Mouse (Mus musculus) gastrocnemius, adult 2 months (tissue): ENCODE measurements around the gene Smc4. TPM values are rescaled to one million over a fixed set of nuclear protein-coding genes. Genes with fewer than 3 reads are reported as not detected.

Experiments
- DNase-seq: peaks from one replicate; pipeline ENCODE4 v3.0.0; 2022
- H3K27ac ChIP-seq: fragments of 200-600 bp; 2 replicates; pipeline ENCODE4 v1.8.1; 2022; ENCODE audit warnings: mild to moderate bottlenecking
- H3K4me3 ChIP-seq: fragments of 200-600 bp; 2 replicates; pipeline ENCODE4 v1.8.1; 2022; ENCODE audit warnings: mild to moderate bottlenecking, moderate library complexity
- CTCF ChIP-seq: fragments of 200-600 bp; IDR thresholded peaks from 2 replicates; pipeline ENCODE4 v1.8.1; 2022; ENCODE audit warnings: antibody characterized with exemption, mild to moderate bottlenecking, moderate library complexity
- intact Hi-C: fragments of 180-260 bp; cut with DNase I; formaldehyde crosslinking; loops from one replicate; pipeline ENCODE4 v1.15.1; 2025
- total RNA-seq, 2 experiments: library from RNA; stranded (reverse); gene quantifications; 2 replicates each; pipeline ENCODE4 v1.2.3; 2021

Gene Smc4
- total RNA-seq, 2 experiments from 2014 or later = 4.8 to 6.7 TPM

DNA sequence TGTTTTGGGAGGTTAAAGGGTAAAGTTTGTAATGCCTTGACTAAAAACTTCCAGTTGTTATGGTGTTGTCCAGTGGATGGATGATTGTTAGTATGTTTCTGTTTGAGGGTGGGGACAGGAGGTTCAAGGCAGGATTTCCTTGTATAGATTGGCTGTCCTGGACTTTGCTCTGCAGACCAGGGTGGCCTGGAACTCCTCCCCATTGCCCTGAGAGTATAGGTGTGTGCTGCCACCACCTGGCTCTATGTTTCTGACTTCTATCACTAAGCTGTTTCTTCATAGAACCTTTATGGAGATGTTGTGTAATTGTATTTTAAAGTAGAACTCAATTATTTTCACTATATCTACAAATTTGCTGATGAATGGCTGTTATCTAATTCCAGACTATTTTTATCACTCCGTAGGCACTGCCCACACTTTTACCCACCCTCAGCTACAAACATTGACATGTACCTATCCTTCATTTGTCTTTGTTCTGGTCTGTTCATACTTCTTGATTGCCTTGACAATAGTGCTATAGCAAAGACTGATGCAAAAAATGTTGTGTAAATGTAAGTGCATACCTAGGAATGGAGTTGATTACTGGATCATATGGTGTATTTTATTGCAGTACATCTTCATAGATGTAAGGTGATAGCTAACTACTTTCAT, 21.7 kb downstream of the Smc4 start:
- TF ChIP-seq CTCF = no peak
- intact Hi-C loops = no loop called here
- no peak overlapping the region for H3K4me3 ChIP-seq

DNA sequence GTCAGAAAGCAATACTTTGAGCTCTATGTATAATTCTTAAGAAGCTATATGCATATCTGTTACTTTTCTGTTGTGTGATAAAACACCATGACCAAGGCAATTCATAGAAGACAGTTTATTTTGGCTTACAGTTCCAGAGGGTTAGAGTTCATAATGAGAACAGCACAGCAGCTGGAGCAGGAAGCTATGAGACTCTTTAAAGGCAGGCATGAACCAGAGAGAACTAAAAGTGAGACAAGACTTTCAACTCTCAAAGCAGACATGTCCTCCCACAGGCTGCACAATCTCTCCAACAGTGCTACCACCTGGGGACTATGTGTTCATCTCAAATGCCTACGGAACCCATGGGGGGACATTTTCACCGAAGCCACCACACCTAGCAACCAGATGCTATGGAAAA, 35.6 kb downstream of the Smc4 start:
- intact Hi-C loops = no loop called here
- Histone ChIP-seq H3K4me3 (no peak overlapping the region), H3K27ac (no peak overlapping the region)
- no peak for TF ChIP-seq CTCF
- no peak for DNase-seq

More for the DNA sequence above, 21.7 kb downstream of the Smc4 start:
- no peak overlapping the region for H3K27ac ChIP-seq
- no peak for DNase-seq

DNA sequence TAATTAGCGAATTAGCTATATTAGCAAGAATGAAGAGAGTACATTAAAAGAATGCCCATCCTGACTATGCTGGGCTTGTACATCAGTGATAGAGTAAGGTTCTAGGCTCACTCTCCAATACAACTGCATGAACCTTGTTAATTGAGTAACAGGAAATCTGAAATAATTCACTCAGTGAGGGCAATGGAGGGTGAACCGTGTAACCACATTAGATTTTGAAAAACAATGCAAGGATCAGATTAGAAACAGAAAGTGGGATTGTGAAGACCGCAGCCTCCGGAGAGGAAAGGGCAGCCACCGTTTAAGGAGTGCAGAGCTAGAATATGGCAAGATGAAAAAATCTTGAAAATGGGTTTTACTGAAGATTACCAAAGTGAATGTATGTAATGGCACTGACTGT, 36.8 kb downstream of the Smc4 start:
- no peak for DNase-seq
- no peak overlapping the region for H3K27ac ChIP-seq
- no peak overlapping the region for H3K4me3 ChIP-seq
- intact Hi-C loops = no loop called here
- no peak for TF ChIP-seq CTCF

DNA sequence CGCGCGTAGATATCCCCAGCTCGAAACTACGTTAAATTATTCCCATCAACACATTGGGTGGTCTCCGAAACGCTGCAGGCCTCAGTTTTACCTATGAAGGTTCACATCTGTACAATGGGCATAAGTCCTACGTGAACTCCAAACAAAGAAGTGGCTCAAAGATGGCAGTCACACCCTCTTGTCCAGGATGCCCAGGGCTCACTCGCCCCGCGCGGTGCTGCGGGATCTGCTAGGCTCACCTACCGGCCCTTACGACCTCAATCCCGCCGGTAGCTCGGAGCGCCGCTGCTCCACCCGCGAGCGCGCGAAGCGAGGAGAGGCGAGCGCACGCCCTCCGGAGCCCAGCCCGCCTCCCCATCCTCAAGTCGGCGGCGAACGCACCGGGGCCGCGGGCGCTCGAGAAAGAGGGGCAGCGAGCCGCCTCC, 39.6 kb downstream of the Smc4 start:
- TF ChIP-seq CTCF = no peak
- H3K4me3 ChIP-seq = peak overlapping the region; percentile 90
- peak overlapping the region; percentile 75 for H3K27ac ChIP-seq
- DNase-seq = no peak
- intact Hi-C loops = no loop called here

DNA sequence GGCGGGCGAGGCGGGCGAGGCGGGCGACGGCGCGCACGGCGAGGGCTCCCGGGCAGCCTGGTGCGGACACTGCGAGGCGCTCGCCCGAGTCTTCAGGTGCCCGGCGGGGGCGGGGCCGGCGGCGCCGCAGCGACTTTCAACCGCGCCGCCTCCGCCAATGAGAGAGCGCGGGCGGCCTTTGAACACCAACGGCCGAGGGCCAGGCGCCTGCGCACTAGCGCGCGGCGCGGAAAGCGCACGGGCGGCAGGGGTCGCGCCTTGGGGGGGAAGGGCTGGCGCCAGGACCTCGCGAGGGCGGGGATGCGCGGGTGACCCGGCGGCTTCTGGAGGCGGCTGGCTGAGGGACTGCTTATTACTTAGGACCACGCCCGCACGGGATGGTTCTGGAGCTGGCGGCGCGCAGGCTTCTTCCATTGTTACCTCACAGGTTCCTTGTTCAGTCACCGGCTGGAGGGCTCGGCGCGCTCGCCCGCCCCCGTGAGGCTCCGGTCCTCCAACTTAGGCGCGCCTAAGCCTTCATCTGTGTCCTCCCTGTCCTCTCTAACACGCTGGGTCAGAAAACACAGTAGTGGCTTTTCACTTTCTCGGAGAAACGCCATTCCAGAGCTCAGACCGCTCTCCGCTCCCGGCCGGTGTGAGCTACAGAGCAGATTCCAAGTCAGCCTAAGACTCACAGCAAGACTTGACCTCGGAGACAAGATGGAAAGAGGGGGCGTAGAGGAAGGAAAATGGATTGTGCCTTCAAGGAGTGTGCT, 40.3 kb downstream of the Smc4 start, which contains the start of gene Trim59:
Trim59 (minus strand) TSS at position 111 of the 755 bp plus-strand sequence.
- intact Hi-C loops = no loop called here
- DNase-seq = peak; percentile 93
- TF ChIP-seq CTCF = peak; percentile 33; the same call in 1 of the 2 replicates
- Histone ChIP-seq H3K4me3 (peak within 1 kb of the TSS; percentile 90), H3K27ac (peak within 1 kb of the TSS; percentile 75)

DNA sequence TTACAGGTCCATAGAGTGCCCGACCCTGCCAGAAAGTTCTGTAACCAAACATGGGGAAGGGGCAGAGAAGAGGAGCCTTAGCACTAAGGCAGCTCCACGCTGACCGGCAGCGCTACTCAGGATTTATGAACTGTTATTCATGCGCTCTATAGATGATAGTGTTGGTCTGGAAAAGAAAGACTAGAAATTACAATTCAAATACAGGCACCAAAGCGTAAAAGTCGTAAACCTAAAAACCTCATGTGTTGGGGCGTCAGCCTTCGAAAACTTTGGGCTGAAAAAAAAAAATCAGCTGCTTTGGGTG, 40.8 kb downstream of the Smc4 start:
- Histone ChIP-seq H3K4me3 (peak overlapping the region; percentile 90), H3K27ac (peak overlapping the region; percentile 75)
- intact Hi-C loops = no loop called here
- TF ChIP-seq CTCF = no peak
- DNase-seq = no peak

DNA sequence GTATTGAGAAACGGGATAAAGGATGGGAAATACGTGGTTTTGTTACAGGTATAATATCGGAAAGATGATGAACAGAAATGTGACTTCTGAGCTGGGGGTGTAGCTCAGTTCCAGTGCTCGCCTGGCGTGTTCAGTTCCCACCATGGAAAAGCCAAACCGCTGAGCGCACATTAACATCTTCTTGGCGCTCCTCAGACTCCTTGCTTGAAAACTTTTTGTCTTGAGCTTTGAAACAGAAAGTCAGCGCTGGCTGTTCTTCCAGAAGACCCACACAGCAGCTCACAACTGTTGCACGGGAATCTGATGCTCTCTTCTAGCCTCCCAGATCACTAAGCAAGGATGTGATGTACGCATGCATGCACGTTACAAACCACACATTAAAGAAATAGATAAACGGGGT, 41.2 kb downstream of the Smc4 start:
- intact Hi-C loops = no loop called here
- Histone ChIP-seq H3K4me3 (peak overlapping the region; percentile 90), H3K27ac (no peak overlapping the region)
- no peak for TF ChIP-seq CTCF
- no peak for DNase-seq

DNA sequence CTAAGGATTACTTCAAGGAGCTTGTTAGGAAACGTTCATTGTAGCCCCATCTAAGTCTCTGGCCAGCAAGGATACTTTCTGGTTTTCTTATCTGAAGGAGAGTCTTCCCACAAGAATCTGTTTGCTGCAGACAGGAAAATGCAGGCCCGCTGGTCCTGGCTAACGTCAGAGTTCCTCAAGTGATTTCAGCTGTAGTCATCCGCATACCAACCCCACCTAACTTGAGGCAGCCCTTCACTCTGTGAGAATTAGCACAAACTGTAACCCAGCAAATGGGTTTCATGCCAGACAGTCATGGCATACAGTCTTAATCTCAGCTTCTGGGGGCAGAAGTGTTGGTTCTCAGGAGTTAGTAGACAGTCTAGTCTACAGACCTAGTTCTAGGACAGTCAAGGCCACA, 42.0 kb downstream of the Smc4 start:
- no peak for DNase-seq
- H3K27ac ChIP-seq = no peak overlapping the region
- intact Hi-C loops = no loop called here

DNA sequence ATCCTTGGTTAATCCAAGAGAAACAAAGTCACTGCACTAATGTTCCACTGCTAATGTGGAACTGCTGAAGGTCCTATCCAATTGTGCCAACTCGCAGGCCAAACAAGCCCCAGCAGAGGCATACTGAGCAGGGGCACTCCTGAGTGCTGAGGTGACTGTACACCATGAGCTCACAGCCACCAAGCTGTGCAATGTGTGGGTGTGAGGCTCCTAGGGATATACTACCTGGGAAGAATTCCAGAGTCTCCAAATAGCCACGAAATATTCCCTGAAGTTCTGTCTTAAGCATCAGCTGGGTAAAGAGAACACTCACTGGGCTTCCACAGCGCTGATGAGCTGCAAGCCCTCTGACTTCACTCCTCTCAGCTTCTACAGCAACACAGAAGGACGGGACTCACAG, 43.1 kb downstream of the Smc4 start:
- no peak for TF ChIP-seq CTCF
- DNase-seq = no peak
- Histone ChIP-seq H3K4me3 (no peak overlapping the region), H3K27ac (no peak overlapping the region)
- intact Hi-C loops = no loop called here

More for the DNA sequence above, 42.0 kb downstream of the Smc4 start:
- no peak for TF ChIP-seq CTCF
- H3K4me3 ChIP-seq = no peak overlapping the region

DNA sequence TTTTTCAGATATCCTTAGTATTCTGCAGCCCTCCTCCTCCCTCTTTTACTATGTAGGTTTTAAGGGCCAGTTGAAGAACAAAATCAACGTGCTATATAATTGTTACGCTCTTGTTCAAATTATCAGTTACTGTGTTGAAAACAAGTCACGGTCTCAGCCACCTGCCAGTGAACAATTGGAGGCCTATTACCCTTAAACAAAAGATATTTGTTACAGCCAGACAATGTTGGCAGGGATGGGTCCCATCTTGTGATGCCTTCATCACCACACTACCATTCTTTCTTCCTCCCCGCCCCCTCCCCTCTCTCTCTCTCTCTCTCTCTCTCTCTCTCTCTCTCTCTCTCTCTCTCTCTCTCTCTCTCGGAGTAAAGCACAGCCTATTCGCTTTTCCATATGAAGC, 44.5 kb downstream of the Smc4 start:
- H3K4me3 ChIP-seq = no peak overlapping the region
- H3K27ac ChIP-seq = no peak overlapping the region
- intact Hi-C loops = no loop called here
- no peak for DNase-seq
- TF ChIP-seq CTCF = no peak

DNA sequence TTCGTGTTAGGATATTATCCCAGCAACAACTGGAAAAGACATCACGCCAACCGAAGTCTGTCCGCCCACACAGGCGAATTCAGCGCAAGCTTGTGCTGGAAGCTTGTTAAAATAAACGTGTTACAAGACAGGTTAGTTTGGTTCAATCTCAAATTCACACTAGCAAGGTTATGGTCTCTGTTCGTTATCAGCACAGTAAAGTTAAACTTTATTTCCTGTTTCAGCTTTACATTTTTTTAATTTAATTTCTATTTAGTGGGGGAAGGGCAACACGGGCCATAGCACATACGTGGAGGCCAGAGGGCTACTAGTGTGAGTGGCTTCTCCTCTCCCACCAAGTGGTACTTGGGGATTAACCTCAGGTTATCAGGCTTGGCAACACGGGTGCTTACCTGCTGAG, 47.4 kb downstream of the Smc4 start:
- TF ChIP-seq CTCF = no peak
- Histone ChIP-seq H3K27ac (no peak overlapping the region), H3K4me3 (no peak overlapping the region)
- DNase-seq = no peak
- intact Hi-C loops = no loop called here

DNA sequence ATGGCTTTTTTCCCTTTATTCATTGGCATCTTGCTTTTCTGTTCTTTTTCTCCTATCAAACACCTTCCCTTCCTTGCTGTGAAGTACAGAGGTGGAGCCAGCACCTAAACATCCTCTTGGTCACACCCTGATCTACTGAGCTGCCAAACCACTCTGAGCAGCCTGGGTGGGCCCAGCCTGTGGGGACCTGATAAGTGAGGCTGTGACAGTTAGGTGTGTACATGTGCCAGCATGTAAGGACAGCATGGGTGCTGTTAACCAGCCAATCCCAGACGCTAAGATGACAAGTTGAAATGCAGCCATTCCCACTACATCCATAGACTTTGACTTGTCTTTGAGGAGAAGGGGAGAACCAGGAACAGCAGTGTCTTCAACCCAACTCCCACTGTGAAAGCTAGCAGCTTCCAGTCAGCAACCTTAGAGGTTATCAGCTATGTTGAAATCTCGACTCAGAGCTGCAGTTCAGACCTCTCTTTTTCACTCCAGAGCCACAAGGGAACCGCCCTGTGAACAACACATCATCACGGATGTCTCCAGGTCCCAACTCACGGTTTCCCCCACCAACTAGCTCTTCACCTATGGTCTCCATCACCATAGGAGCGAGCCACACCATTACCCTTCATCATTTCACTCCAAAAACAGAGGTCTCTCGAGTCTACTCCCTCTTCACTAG, 50.4 kb downstream of the Smc4 start:
- intact Hi-C loops = no loop called here
- no peak for TF ChIP-seq CTCF
- Histone ChIP-seq H3K27ac (no peak overlapping the region), H3K4me3 (no peak overlapping the region)
- no peak for DNase-seq

DNA sequence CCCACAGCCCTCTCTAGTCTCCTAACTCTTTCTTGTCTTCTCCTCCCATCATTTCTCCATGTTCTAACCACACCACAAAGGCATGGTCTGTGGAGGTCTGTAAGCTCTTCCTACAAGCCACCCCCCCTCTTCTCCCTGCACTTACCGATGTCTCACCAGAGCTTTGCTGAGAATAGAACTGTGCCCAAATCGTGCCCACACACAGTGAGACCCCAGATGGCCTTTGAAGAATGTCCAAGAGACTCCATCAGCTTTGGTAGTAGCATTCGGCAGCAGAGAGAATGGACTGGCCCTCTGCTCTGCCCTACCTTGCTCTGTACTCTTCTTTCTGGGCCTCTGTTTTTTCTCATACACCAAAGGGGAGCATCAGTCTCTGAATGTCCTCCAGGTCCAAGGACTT, 51.3 kb downstream of the Smc4 start:
- Histone ChIP-seq H3K27ac (no peak overlapping the region), H3K4me3 (no peak overlapping the region)
- no peak for DNase-seq
- no peak for TF ChIP-seq CTCF
- intact Hi-C loops = no loop called here
